Comparison of ENCODE assay signal across 10 mouse cellular contexts in genomic region chr3:131246579-131247046, GRCm38 (mm10). TPM values are rescaled to one million over a fixed set of nuclear protein-coding genes. Genes with fewer than 3 reads are reported as not detected.
A peak's percentile ranks its signal among the peaks of the same experiment; 100 is the strongest.
DNase-seq lines count a peak whose midpoint lies in the region; ATAC-seq and TF ChIP-seq lines count a peak whose summit lies in the region.
"Had no signal": no experiment of that assay in that cellular context is flagged by ENCODE, and none has a peak within 500 bp of the region (broad histone marks: within the 10 kb centered on the region; RNA-seq: fewer than 3 reads in every experiment).

No protein-coding gene starts in this region.

- no peak for TF ChIP-seq CTCF in hindbrain, postnatal 0 days (IDR thresholded peaks at IDR 0.05; ENCODE audit: low read depth)
- TF ChIP-seq CTCF in stomach, postnatal 0 days (IDR thresholded peaks at IDR 0.05; ENCODE audit: low read depth) = no peak

- H3K9ac ChIP-seq in hindbrain, postnatal 0 days (replicated peaks; ENCODE audit: low read length) = no peak overlapping the region
- no peak overlapping the region for H3K9ac ChIP-seq in hindbrain, embryonic 14.5 days
- H3K9ac ChIP-seq in stomach, embryonic 14.5 days (replicated peaks; ENCODE audit: low read depth, low read length) = no peak overlapping the region
- H3K9ac ChIP-seq in stomach, postnatal 0 days (ENCODE audit: low read length) = no peak overlapping the region
- no peak overlapping the region for H3K9ac ChIP-seq in heart, embryonic 15.5 days
- H3K9ac ChIP-seq: neural tube, embryonic 12.5 days had no signal

- no peaks in the 10 kb centered on the region; the same call in 1 of the 2 replicates for H3K36me3 ChIP-seq in hindbrain, postnatal 0 days (ENCODE audit: insufficient read depth, low read length)
- no peaks in the 10 kb centered on the region for H3K36me3 ChIP-seq in hindbrain, embryonic 14.5 days (replicated peaks; ENCODE audit: control insufficient read depth, insufficient read depth)
- H3K36me3 ChIP-seq in stomach, embryonic 14.5 days (ENCODE audit: control insufficient read depth, insufficient read depth, low read length) = peaks cover 26% of the 10 kb centered on the region; the same call in 1 of the 2 replicates
- peaks cover 17% of the 10 kb centered on the region for H3K36me3 ChIP-seq in stomach, postnatal 0 days (ENCODE audit: control insufficient read depth, insufficient read depth, low read length)
- H3K36me3 ChIP-seq in heart, embryonic 15.5 days = peaks cover 41% of the 10 kb centered on the region

- no peak for TF ChIP-seq EP300 in stomach, postnatal 0 days (optimal IDR thresholded peaks at IDR 0.05)

- H3K27me3 ChIP-seq in hindbrain, postnatal 0 days (ENCODE audit: insufficient read depth, low read length) = no peaks in the 10 kb centered on the region
- H3K27me3 ChIP-seq in hindbrain, embryonic 14.5 days (ENCODE audit: control insufficient read depth, insufficient read depth, low read length) = no peaks in the 10 kb centered on the region
- H3K27me3 ChIP-seq in stomach, embryonic 14.5 days (ENCODE audit: control insufficient read depth, insufficient read depth, low read length) = no peaks in the 10 kb centered on the region
- no peaks in the 10 kb centered on the region for H3K27me3 ChIP-seq in stomach, postnatal 0 days (ENCODE audit: control insufficient read depth, insufficient read depth, low read length)
- no peaks in the 10 kb centered on the region for H3K27me3 ChIP-seq in heart, embryonic 15.5 days
- H3K27me3 ChIP-seq: neural tube, embryonic 12.5 days had no signal

- no peak overlapping the region for H3K4me3 ChIP-seq in hindbrain, postnatal 0 days (ENCODE audit: low read length)
- H3K4me3 ChIP-seq in hindbrain, embryonic 14.5 days (replicated peaks; ENCODE audit: low read length) = no peak overlapping the region
- H3K4me3 ChIP-seq in stomach, embryonic 14.5 days (ENCODE audit: low read depth, low read length) = no peak overlapping the region
- H3K4me3 ChIP-seq in stomach, postnatal 0 days (ENCODE audit: low read depth, low read length) = no peak overlapping the region
- H3K4me3 ChIP-seq in heart, embryonic 15.5 days = no peak overlapping the region
- H3K4me3 ChIP-seq: midbrain, embryonic 10.5 days; neural tube, embryonic 12.5 days had no signal

- intact Hi-C loops in gastrocnemius, postnatal 14 days (cut with DNase I; ENCODE audit: low total_unique reads) = no loop called here

- 0 out of 2 replicates have a peak, but pooled peaks cover 4% of the 10 kb centered on the region for H3K4me1 ChIP-seq in hindbrain, postnatal 0 days (ENCODE audit: insufficient read depth, low read length)
- H3K4me1 ChIP-seq in hindbrain, embryonic 14.5 days (replicated peaks; ENCODE audit: control insufficient read depth, insufficient read depth, low read length) = no peaks in the 10 kb centered on the region
- H3K4me1 ChIP-seq in stomach, embryonic 14.5 days (ENCODE audit: control insufficient read depth, insufficient read depth, low read length) = no peaks in the 10 kb centered on the region
- H3K4me1 ChIP-seq in stomach, postnatal 0 days (replicated peaks; ENCODE audit: control insufficient read depth, insufficient read depth) = no peaks in the 10 kb centered on the region
- H3K4me1 ChIP-seq in heart, embryonic 15.5 days (replicated peaks) = peaks cover 35% of the 10 kb centered on the region
- H3K4me1 ChIP-seq: midbrain, embryonic 10.5 days; neural tube, embryonic 12.5 days had no signal

- WGBS in hindbrain, postnatal 0 days = 90% methylated on average over 8 of the region's 8 CpGs
- 92% methylated on average over 8 of the region's 8 CpGs for WGBS in hindbrain, embryonic 14.5 days
- WGBS in stomach, embryonic 14.5 days = 92% methylated on average over 8 of the region's 8 CpGs
- WGBS in stomach, postnatal 0 days = 92% methylated on average over 8 of the region's 8 CpGs
- 89% methylated on average over 8 of the region's 8 CpGs for WGBS in heart, embryonic 15.5 days

- H3K4me2 ChIP-seq in hindbrain, postnatal 0 days (ENCODE audit: low read depth, low read length) = no peak overlapping the region
- H3K4me2 ChIP-seq in hindbrain, embryonic 14.5 days (replicated peaks) = no peak overlapping the region
- no peak overlapping the region for H3K4me2 ChIP-seq in stomach, embryonic 14.5 days (replicated peaks; ENCODE audit: low read depth, low read length)
- no peak overlapping the region for H3K4me2 ChIP-seq in stomach, postnatal 0 days (replicated peaks; ENCODE audit: low read depth)
- H3K4me2 ChIP-seq in heart, embryonic 15.5 days = no peak overlapping the region
- H3K4me2 ChIP-seq: neural tube, embryonic 12.5 days had no signal

- H3K27ac ChIP-seq in hindbrain, postnatal 0 days = no peak overlapping the region
- H3K27ac ChIP-seq in hindbrain, embryonic 14.5 days = no peak overlapping the region
- H3K27ac ChIP-seq in stomach, embryonic 14.5 days (ENCODE audit: low read length) = no peak overlapping the region
- H3K27ac ChIP-seq in stomach, postnatal 0 days (replicated peaks) = no peak overlapping the region
- peak overlapping the region; percentile 68 for H3K27ac ChIP-seq in heart, embryonic 15.5 days
- H3K27ac ChIP-seq: midbrain, embryonic 10.5 days; neural tube, embryonic 12.5 days had no signal

- DNase-seq in hindbrain, postnatal 0 days (ENCODE audit: low spot score) = no peak
- no peak for DNase-seq in hindbrain, embryonic 14.5 days (ENCODE audit: low spot score)
- DNase-seq in stomach, postnatal 0 days (ENCODE audit: low spot score) = no peak
- peak; percentile 36 for DNase-seq in skeletal muscle tissue, adult 2 months (ENCODE audit: low read depth, low spot score)
- no peak for DNase-seq in gastrocnemius, postnatal 14 days
- DNase-seq in left cerebral cortex, adult 18-20 months (ENCODE audit: low spot score in 2 of 2) = no peak

- peak; percentile 4; the same call in 1 of the 2 replicates for ATAC-seq in hindbrain, postnatal 0 days
- ATAC-seq in hindbrain, embryonic 14.5 days (ENCODE audit: low FRiP score) = no peak
- peak; percentile 29; the same call in 1 of the 2 replicates for ATAC-seq in stomach, embryonic 14.5 days (ENCODE audit: insufficient number of reproducible peaks, insufficient read depth, low FRiP score, low read depth)
- ATAC-seq in stomach, postnatal 0 days (ENCODE audit: low FRiP score, low TSS enrichment) = no peak
- ATAC-seq in heart, embryonic 15.5 days (replicated peaks; ENCODE audit: insufficient number of reproducible peaks, insufficient read depth, low FRiP score, low read depth) = no peak

- H3K9me3 ChIP-seq in hindbrain, postnatal 0 days (ENCODE audit: low read length) = no peaks in the 10 kb centered on the region
- no peaks in the 10 kb centered on the region for H3K9me3 ChIP-seq in hindbrain, embryonic 14.5 days (ENCODE audit: control insufficient read depth, low read length)
- no peaks in the 10 kb centered on the region for H3K9me3 ChIP-seq in stomach, embryonic 14.5 days (ENCODE audit: control insufficient read depth, low read depth, low read length)
- no peaks in the 10 kb centered on the region for H3K9me3 ChIP-seq in stomach, postnatal 0 days (ENCODE audit: control insufficient read depth, low read length)
- H3K9me3 ChIP-seq in heart, embryonic 15.5 days (replicated peaks) = no peaks in the 10 kb centered on the region
- H3K9me3 ChIP-seq: midbrain, embryonic 10.5 days; neural tube, embryonic 12.5 days had no signal

RNA-seq across cellular contexts. Expression of gene Hadh, which starts 25.3 kb away (rescaled TPM):
- 25.0 and 27.6 TPM in 2 replicates for total RNA-seq in hindbrain, postnatal 0 days (2014; rRNA removed)
- polyA plus RNA-seq in hindbrain, postnatal 0 days (2015; fragmentation: Nextera tagmentation; extraction: Ambion mirVana) = 46.3 and 50.9 TPM in 2 replicates
- 26.6 and 27.6 TPM in 2 replicates for polyA plus RNA-seq in hindbrain, embryonic 14.5 days (2014; fragmentation: Nextera tagmentation; extraction: Ambion mirVana)
- polyA plus RNA-seq in stomach, embryonic 14.5 days (2014; fragmentation: Nextera tagmentation; extraction: Ambion mirVana) = 139 and 146 TPM in 2 replicates
- 172 and 176 TPM in 2 replicates for polyA plus RNA-seq in stomach, postnatal 0 days (2015; fragmentation: Nextera tagmentation; extraction: Ambion mirVana)
- 155 and 189 TPM in 2 replicates for polyA plus RNA-seq in heart, embryonic 15.5 days (2015; fragmentation: Nextera tagmentation; extraction: Ambion mirVana)
- 100 to 1,000 TPM; 182 to 238 TPM for total RNA-seq in gastrocnemius, postnatal 14 days (2021)
- 10 to 100 TPM; 18.7 to 20.3 TPM for total RNA-seq in left cerebral cortex, adult 18-20 months (2021)

RNA-seq across cellular contexts. Expression of gene Cyp2u1, which starts 56.4 kb away (rescaled TPM):
- total RNA-seq in hindbrain, postnatal 0 days (2014; rRNA removed) = 16.7 and 24.5 TPM in 2 replicates
- 13.7 and 14.5 TPM in 2 replicates for polyA plus RNA-seq in hindbrain, postnatal 0 days (2015; fragmentation: Nextera tagmentation; extraction: Ambion mirVana)
- 8.6 and 9.6 TPM in 2 replicates for polyA plus RNA-seq in hindbrain, embryonic 14.5 days (2014; fragmentation: Nextera tagmentation; extraction: Ambion mirVana)
- 2.3 and 3.0 TPM in 2 replicates for polyA plus RNA-seq in stomach, embryonic 14.5 days (2014; fragmentation: Nextera tagmentation; extraction: Ambion mirVana)
- polyA plus RNA-seq in stomach, postnatal 0 days (2015; fragmentation: Nextera tagmentation; extraction: Ambion mirVana) = 1.8 and 1.9 TPM in 2 replicates
- 9.4 and 11.9 TPM in 2 replicates for polyA plus RNA-seq in heart, embryonic 15.5 days (2015; fragmentation: Nextera tagmentation; extraction: Ambion mirVana)
- total RNA-seq in gastrocnemius, postnatal 14 days (2021) = 1 to 10 TPM; 5.6 to 6.3 TPM
- total RNA-seq in left cerebral cortex, adult 18-20 months (2021) = 10 to 100 TPM; 15.9 to 17.0 TPM

Comparison
In these comparisons a context has a peak if more than half of its experiments do, and no peak if none do; other contexts are left out.
1. ATAC-seq: peak in hindbrain, postnatal 0 days (single experiment) and stomach, embryonic 14.5 days (single experiment); none in hindbrain, embryonic 14.5 days (single experiment), stomach, postnatal 0 days (single experiment) and heart, embryonic 15.5 days (single experiment).